Mouse (Mus musculus) lung, postnatal 0 days (tissue): ENCODE measurements at regions not wholly inside any gene's neighbourhood (a gene's known extent, or its start where the extent isn't known, plus 50 kb on each side); places are given as distances from the start of the nearest gene placed in this dataset.

Experiments used
- CTCF ChIP-seq: IDR thresholded peaks from 2 replicates; pipeline ENCODE4 v1.5.1; 2016; ENCODE audit warnings: antibody characterized with exemption, mild to moderate bottlenecking
- EP300 ChIP-seq: IDR thresholded peaks from 2 replicates; pipeline ENCODE4 v1.6.1; 2016; ENCODE audit warnings: antibody characterized with exemption, mild to moderate bottlenecking, control low read depth

- TF ChIP-seq CTCF = no peak
- no peak for TF ChIP-seq EP300
These were observed 54.8 kb upstream of the Cers6 start for GRCm38 (mm10) chr2:68806311-68806895.
